Comparison of ENCODE assay signal across 12 mouse cellular contexts in genomic region chr10:69883935-69884680, GRCm38 (mm10).
"Had no signal": no experiment of that assay in that cellular context is flagged by ENCODE, and none has a peak within 500 bp of the region (broad histone marks: within the 10 kb centered on the region; RNA-seq: fewer than 3 reads in every experiment).

No protein-coding gene starts in this region.

- H3K4me2 ChIP-seq: midbrain, embryonic 13.5 days had no signal

- DNase-seq: kidney, adult 18-20 months; kidney, postnatal 10 days; kidney, postnatal 4 days; lung, adult 18-20 months; lung, postnatal 36 days; right cerebral cortex, adult 18-20 months; right cerebral cortex, postnatal 25 days; thymus, postnatal 36 days had no signal

- ATAC-seq: lung, postnatal 0 days; midbrain, embryonic 13.5 days had no signal

- H3K27me3 ChIP-seq: midbrain, embryonic 13.5 days had no signal

- H3K4me1 ChIP-seq: limb, embryonic 10.5 days; midbrain, embryonic 13.5 days had no signal

- H3K9ac ChIP-seq: midbrain, embryonic 13.5 days had no signal

- H3K27ac ChIP-seq: layer of hippocampus, adult 2 months; limb, embryonic 10.5 days; midbrain, embryonic 13.5 days had no signal

- H3K4me3 ChIP-seq: layer of hippocampus, adult 2 months; limb, embryonic 10.5 days; midbrain, embryonic 13.5 days had no signal

- H3K9me3 ChIP-seq: limb, embryonic 10.5 days; midbrain, embryonic 13.5 days had no signal
